Mouse (Mus musculus): Measurements from ENCODE around the gene Dmwd. TPM values are rescaled to one million over a fixed set of nuclear protein-coding genes. Genes with fewer than 3 reads are reported as not detected.
A peak's percentile ranks its signal among the peaks of the same experiment; 100 is the strongest.

Dmwd gene
- polyA plus RNA-seq, 1 experiment from 2014 or later = 35.8 TPM

DNA sequence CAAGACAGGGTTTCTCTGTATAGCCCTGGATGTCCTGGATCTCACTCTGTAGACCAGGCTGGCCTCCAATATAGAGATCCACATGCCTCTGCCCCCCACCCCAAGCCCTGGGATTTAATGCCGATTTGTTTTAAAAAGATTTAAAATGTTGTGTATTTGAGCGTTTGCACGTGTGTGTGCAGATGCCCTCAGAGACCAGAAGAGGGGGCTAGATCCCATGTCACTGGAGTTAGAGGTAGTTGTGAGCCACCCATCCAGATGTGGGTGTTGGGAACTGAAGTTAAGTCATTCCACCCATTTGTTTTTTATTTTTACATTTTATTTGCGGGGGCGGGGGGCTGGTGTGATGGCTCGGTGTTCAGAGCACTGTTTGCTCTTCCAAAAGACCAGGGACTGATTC is 1.5 kb upstream of the Dmwd start:
- peaks cover 16% of the 10 kb centered on the region for H3K36me3 ChIP-seq
- no peak overlapping the region for H3K9ac ChIP-seq (replicated peaks)
- 95% methylated on average over 6 of the region's 6 CpGs for WGBS
- H3K9me3 ChIP-seq (replicated peaks) = no peaks in the 10 kb centered on the region
- no peaks in the 10 kb centered on the region for H3K27me3 ChIP-seq (replicated peaks)
- no peak overlapping the region for H3K4me2 ChIP-seq
- no peak for ATAC-seq (ENCODE audit: low FRiP score)
- no peak overlapping the region for H3K27ac ChIP-seq (replicated peaks)
- peaks cover 25% of the 10 kb centered on the region for H3K4me1 ChIP-seq
- H3K4me3 ChIP-seq (replicated peaks) = no peak overlapping the region

DNA sequence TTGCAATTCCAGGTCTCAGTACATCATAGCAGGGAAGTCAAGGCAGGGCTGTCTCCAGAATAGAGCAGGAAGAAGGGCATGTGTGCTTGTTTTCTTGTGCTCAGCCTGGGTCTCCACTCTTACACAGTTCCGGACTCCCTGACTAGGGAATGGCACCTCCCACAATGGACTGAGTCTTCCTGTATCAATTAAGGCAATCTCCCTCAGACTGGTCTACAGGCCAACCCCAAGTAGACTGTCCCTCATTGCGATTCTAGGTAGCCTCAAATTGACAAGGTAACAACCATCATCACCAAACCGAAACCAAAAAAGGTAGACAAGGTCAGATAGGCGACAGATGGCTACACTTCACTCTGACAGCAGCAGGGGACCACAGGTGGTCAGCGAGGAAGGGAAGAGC is 796 bp upstream of the Dmwd start:
- peaks cover 25% of the 10 kb centered on the region for H3K4me1 ChIP-seq
- H3K9ac ChIP-seq (replicated peaks) = peak overlapping the region; percentile 42
- peak overlapping the region; percentile 94 for H3K4me2 ChIP-seq
- peak; percentile 7; the same call in 1 of the 2 replicates for ATAC-seq (ENCODE audit: low FRiP score)
- no peaks in the 10 kb centered on the region for H3K9me3 ChIP-seq (replicated peaks)
- peaks cover 23% of the 10 kb centered on the region for H3K36me3 ChIP-seq
- 72% methylated on average over 5 of the region's 5 CpGs for WGBS
- H3K27ac ChIP-seq (replicated peaks) = peak overlapping the region; percentile 64
- H3K4me3 ChIP-seq (replicated peaks) = peak overlapping the region; percentile 96
- H3K27me3 ChIP-seq (replicated peaks) = no peaks in the 10 kb centered on the region

DNA sequence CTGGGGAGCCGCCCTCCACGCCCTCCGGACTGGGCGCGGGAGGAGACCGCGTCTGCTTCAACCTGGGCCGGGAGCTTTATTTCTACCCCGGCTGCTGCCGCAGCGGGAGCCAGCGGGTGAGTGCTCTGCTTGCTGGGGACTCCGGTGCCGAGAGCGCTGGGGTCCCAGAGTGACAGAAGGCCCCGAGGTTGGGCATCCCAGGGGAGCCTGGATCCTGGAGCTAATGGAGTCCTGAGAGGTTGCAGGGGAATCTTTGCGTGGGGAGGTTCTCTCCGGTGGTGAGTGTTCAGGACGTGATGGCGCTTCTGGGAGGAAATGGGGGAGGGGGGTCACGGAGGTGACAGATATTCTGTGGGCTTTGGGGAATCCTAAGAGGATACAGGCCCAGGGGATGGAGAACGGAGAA is 562 bp downstream of the Dmwd start:
- peak overlapping the region; percentile 100 for H3K9ac ChIP-seq (replicated peaks)
- H3K27me3 ChIP-seq (replicated peaks) = no peaks in the 10 kb centered on the region
- peak overlapping the region; percentile 94 for H3K4me2 ChIP-seq
- H3K4me1 ChIP-seq = peaks cover 29% of the 10 kb centered on the region
- no peak for ATAC-seq (ENCODE audit: low FRiP score)
- H3K4me3 ChIP-seq (replicated peaks) = peak overlapping the region; percentile 96
- no peaks in the 10 kb centered on the region for H3K9me3 ChIP-seq (replicated peaks)
- peak overlapping the region; percentile 81 for H3K27ac ChIP-seq (replicated peaks)
- peaks cover 37% of the 10 kb centered on the region for H3K36me3 ChIP-seq
- under 1% methylated on average over 21 of the region's 22 CpGs for WGBS

DNA sequence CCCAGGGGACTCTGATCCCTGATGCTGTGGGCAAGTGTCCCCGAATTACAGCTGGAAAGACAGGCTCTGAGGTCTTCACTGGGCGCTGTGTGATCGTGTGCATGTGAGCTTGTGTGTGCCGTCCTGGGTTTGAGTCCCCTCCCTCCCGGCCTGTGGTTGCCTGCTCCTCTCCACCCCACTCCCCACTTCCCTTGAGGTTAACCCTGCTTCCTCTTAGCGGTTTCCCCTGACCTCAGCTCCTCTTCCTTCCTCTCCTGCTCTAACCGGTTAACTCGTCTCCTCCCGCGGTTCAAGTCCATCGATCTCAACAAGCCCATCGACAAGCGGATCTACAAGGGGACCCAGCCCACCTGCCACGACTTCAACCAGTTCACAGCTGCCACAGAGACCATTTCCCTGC is 1.7 kb downstream of the Dmwd start:
- Histone ChIP-seq H3K4me1 (peaks cover 39% of the 10 kb centered on the region), H3K9me3 (replicated peaks) (no peaks in the 10 kb centered on the region), H3K4me3 (replicated peaks) (peak overlapping the region; percentile 96), H3K27ac (replicated peaks) (no peak overlapping the region), H3K27me3 (replicated peaks) (no peaks in the 10 kb centered on the region), H3K9ac (replicated peaks) (peak overlapping the region; percentile 100; the same call in 1 of the 2 replicates), H3K36me3 (peaks cover 49% of the 10 kb centered on the region), H3K4me2 (peak overlapping the region; percentile 94)
- no peak for ATAC-seq (ENCODE audit: low FRiP score)
- 86% methylated on average over 14 of the region's 14 CpGs for WGBS

DNA sequence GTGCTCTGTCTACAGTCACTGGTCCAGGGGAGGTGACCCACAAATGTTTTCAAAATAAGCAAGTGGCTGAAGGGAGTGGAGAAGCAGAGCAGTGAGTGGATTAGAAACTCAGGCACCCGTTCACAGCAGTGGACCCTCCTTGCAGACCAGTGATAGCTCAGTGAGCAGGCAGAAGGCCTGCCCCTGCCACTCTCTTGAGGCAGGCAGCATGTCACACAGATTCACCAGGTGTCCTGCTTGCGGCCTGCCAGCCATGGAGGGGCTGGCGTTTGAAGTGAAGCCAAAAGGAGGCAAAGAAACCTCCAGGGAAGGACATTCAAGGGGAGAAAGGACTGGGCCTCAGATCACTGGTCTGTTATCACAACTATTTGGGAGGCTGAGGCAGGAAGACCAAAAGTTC is 2.7 kb downstream of the Dmwd start:
- Histone ChIP-seq H3K36me3 (peaks cover 55% of the 10 kb centered on the region), H3K9ac (replicated peaks) (no peak overlapping the region), H3K27me3 (replicated peaks) (no peaks in the 10 kb centered on the region), H3K4me3 (replicated peaks) (no peak overlapping the region), H3K27ac (replicated peaks) (no peak overlapping the region), H3K9me3 (replicated peaks) (no peaks in the 10 kb centered on the region), H3K4me1 (peaks cover 49% of the 10 kb centered on the region), H3K4me2 (no peak overlapping the region)
- 92% methylated on average over 3 of the region's 3 CpGs for WGBS
- no peak for ATAC-seq (ENCODE audit: low FRiP score)

DNA sequence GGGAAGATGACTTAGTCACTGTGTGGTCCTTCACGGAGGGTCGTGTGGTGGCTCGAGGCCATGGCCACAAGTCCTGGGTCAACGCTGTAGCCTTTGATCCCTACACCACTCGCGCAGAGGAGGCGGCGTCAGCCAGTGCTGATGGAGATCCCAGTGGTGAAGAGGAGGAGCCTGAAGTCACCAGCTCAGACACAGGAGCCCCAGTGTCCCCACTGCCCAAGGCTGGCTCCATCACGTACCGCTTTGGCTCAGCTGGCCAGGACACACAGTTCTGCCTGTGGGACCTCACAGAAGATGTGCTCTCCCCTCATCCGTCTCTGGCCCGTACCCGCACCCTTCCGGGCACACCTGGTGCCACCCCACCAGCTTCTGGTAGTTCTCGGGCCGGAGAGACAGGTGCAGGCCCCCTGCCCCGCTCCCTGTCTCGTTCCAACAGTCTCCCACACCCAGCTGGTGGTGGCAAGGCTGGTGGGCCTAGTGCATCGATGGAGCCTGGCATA is 4.5 kb downstream of the Dmwd start:
- Histone ChIP-seq H3K27me3 (replicated peaks) (no peaks in the 10 kb centered on the region), H3K9me3 (replicated peaks) (no peaks in the 10 kb centered on the region), H3K4me2 (no peak overlapping the region), H3K9ac (replicated peaks) (no peak overlapping the region), H3K27ac (replicated peaks) (no peak overlapping the region), H3K36me3 (peaks cover 57% of the 10 kb centered on the region), H3K4me1 (peaks cover 59% of the 10 kb centered on the region), H3K4me3 (replicated peaks) (no peak overlapping the region)
- no peak for ATAC-seq (ENCODE audit: low FRiP score)
- WGBS = 87% methylated on average over 19 of the region's 19 CpGs

DNA sequence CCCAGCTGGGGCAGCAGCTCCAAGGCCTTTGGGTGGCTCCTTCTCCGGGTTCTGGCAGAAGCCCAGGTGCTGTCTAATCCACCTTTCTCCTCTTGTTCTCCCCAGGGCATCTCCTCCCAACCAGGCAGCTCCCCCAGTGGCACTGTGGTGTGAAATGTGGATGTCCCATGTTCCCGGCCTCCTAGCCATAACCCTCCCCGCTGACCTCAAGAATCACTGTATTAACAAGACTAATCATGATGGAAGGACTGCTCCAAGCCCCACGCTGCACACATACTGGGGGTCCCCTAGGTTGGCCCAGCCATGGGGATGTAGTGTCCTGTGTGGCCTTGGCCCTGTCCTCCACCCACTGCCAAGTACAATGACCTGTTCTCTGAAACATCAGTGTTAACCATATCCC is 6.1 kb downstream of the Dmwd start:
- no peaks in the 10 kb centered on the region for H3K9me3 ChIP-seq (replicated peaks)
- 83% methylated on average over 4 of the region's 4 CpGs for WGBS
- no peak overlapping the region for H3K9ac ChIP-seq (replicated peaks)
- H3K4me2 ChIP-seq = no peak overlapping the region
- ATAC-seq (ENCODE audit: low FRiP score) = no peak
- no peak overlapping the region for H3K4me3 ChIP-seq (replicated peaks)
- H3K27ac ChIP-seq (replicated peaks) = no peak overlapping the region
- H3K27me3 ChIP-seq (replicated peaks) = no peaks in the 10 kb centered on the region
- peaks cover 60% of the 10 kb centered on the region for H3K4me1 ChIP-seq
- peaks cover 59% of the 10 kb centered on the region for H3K36me3 ChIP-seq

DNA sequence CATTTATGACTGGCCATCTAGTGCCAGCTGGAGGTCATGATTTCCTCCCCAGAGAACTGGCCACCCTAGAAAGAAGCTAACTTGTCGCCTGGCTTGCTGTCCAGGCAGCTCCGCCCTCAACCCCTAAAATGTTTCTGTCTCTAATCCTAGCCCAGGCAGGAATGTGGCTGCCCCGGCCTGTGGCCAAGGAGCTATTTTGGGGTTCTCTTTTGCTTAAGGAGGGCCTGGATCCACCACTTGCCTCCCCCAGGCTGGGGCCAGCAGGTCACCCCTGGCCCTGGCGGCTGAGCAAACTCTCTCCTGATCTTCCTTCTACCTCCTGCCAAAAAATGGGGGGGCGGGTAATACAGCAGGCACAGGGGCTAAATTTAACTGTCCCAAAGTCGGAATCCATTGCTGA is 7.1 kb downstream of the Dmwd start:
- no peaks in the 10 kb centered on the region for H3K27me3 ChIP-seq (replicated peaks)
- H3K4me3 ChIP-seq (replicated peaks) = no peak overlapping the region
- H3K27ac ChIP-seq (replicated peaks) = no peak overlapping the region
- no peaks in the 10 kb centered on the region for H3K9me3 ChIP-seq (replicated peaks)
- peaks cover 66% of the 10 kb centered on the region for H3K36me3 ChIP-seq
- ATAC-seq (ENCODE audit: low FRiP score) = no peak
- no peak overlapping the region for H3K4me2 ChIP-seq
- no peak overlapping the region for H3K9ac ChIP-seq (replicated peaks)
- peaks cover 51% of the 10 kb centered on the region for H3K4me1 ChIP-seq
- 59% methylated on average over 6 of the region's 6 CpGs for WGBS

DNA sequence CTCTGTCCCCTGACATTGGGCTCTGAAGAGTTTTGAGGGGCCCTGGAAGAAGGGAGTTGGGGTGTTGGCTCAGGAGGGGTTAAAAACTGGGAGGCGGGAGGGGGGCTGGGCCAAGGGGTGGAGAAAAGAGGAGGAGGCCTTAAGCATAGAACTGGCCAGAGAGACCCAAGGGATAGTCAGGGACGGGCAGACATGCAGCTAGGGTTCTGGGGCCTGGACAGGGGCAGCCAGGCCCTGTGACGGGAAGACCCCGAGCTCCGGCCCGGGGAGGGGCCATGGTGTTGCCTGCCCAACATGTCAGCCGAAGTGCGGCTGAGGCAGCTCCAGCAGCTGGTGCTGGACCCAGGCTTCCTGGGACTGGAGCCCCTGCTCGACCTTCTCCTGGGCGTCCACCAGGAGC is 7.7 kb downstream of the Dmwd start, which contains the start of gene Dmpk:
Gene Dmpk (plus strand): TSS at position 149 of the 400 bp plus-strand sequence.
- Histone ChIP-seq H3K27ac (replicated peaks) (no peak within 1 kb of the TSS), H3K9me3 (replicated peaks) (no peaks in the 10 kb centered on the region), H3K4me2 (peak within 1 kb of the TSS; percentile 40), H3K36me3 (peaks cover 64% of the 10 kb centered on the region), H3K9ac (replicated peaks) (0 out of 2 replicates have a peak within 1 kb of the TSS, but pooled peaks have one; percentile 20), H3K4me3 (replicated peaks) (peak within 1 kb of the TSS; percentile 15), H3K27me3 (replicated peaks) (no peaks in the 10 kb centered on the region), H3K4me1 (peaks cover 46% of the 10 kb centered on the region)
- no peak for ATAC-seq (ENCODE audit: low FRiP score)
- 55% methylated on average over 10 of the region's 10 CpGs for WGBS

DNA sequence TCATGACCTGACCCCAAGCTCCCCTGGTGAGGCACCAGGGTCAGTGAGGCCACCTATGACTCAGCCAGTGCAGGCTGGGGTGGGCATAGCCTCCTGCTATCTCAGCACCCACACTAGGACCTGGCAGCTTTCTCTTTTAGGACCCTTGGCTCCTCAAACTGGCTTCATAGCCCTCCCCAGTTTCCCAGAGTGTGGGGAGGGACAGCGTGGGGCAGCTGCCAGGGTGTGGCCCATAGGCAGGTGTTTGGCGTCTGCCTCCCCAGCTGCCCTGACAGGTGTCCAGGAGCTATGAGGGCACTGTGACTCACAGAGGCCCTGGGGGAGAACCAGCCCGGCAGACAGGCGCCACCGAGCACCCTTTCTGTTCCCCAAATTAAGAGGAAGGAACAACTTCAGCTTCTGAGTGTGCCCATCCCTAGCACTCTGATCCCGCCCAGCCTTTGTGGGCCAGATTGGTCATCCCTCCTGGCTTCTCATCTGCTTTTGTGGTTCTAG is 8.3 kb downstream of the Dmwd start:
- peaks cover 63% of the 10 kb centered on the region for H3K36me3 ChIP-seq
- H3K27me3 ChIP-seq (replicated peaks) = no peaks in the 10 kb centered on the region
- H3K27ac ChIP-seq (replicated peaks) = no peak overlapping the region
- no peaks in the 10 kb centered on the region for H3K9me3 ChIP-seq (replicated peaks)
- peak overlapping the region; percentile 15; the same call in 1 of the 2 replicates for H3K4me3 ChIP-seq (replicated peaks)
- 79% methylated on average over 6 of the region's 6 CpGs for WGBS
- H3K9ac ChIP-seq (replicated peaks) = no peak overlapping the region
- no peak for ATAC-seq (ENCODE audit: low FRiP score)
- peaks cover 46% of the 10 kb centered on the region for H3K4me1 ChIP-seq
- peak overlapping the region; percentile 40 for H3K4me2 ChIP-seq

DNA sequence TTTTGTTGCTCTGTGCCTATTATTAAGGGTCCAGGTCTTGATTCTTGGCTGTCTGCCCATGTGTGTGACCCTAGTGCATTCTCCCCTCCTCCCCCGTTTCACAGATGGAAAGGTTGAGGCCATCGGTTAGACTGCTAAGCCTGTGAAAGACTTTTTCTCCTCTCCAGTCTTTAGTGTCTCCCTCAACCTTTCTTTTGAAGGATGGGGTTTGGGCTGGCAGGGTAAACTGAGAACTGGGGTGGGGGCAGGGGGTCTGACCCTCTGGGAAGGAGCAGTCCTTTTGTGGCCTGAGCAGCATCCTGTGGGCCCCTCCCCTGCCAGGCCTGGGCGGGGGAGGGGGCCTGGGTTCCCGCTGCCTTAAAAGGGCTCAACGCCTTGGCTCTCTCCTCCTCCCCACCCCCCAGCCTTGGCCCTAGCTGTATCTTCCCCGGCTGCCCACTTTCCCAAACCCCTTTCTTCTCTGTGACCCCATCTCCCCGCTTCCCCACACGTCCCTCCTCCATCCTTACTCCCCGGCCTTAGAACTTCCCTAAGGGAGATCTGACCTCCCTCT is 9.0 kb downstream of the Dmwd start:
- Histone ChIP-seq H3K27ac (replicated peaks) (no peak overlapping the region), H3K27me3 (replicated peaks) (peaks cover 1% of the 10 kb centered on the region; the same call in 1 of the 2 replicates), H3K4me3 (replicated peaks) (no peak overlapping the region), H3K36me3 (peaks cover 56% of the 10 kb centered on the region), H3K9me3 (replicated peaks) (no peaks in the 10 kb centered on the region), H3K4me1 (peaks cover 46% of the 10 kb centered on the region), H3K4me2 (peak overlapping the region; percentile 5), H3K9ac (replicated peaks) (no peak overlapping the region)
- WGBS = 25% methylated on average over 9 of the region's 9 CpGs
- no peak for ATAC-seq (ENCODE audit: low FRiP score)

DNA sequence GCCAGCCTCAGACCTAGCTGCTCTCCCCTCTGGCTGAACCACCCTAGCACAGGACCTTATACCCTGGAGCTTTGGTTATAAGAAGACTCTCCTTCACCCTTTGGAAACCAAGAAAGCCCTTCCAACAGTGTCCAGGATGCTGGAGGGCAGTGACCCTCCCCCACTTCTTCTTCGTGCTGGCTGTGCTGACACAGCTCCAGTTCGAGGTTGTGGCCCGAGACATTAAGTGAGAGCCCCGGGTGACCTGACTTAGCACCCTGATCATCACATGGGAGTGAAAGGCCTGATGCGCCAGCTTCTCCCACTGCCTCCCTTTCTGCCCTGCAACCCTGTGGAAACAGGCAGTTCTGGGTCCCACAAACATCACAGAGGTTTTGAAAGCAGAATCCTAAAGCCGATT is 9.5 kb downstream of the Dmwd start:
- 7% methylated on average over 6 of the region's 6 CpGs for WGBS
- no peak overlapping the region; the same call in 1 of the 2 replicates for H3K27ac ChIP-seq (replicated peaks)
- peaks cover 5% of the 10 kb centered on the region for H3K27me3 ChIP-seq (replicated peaks)
- H3K4me2 ChIP-seq = peak overlapping the region; percentile 5; the same call in 1 of the 2 replicates
- H3K4me3 ChIP-seq (replicated peaks) = no peak overlapping the region
- no peak for ATAC-seq (ENCODE audit: low FRiP score)
- peaks cover 46% of the 10 kb centered on the region for H3K4me1 ChIP-seq
- H3K36me3 ChIP-seq = peaks cover 51% of the 10 kb centered on the region
- H3K9me3 ChIP-seq (replicated peaks) = no peaks in the 10 kb centered on the region
- H3K9ac ChIP-seq (replicated peaks) = no peak overlapping the region
